Mouse (Mus musculus): ENCODE measurements around the gene Ttc23l.
"Not testable (repeated sequence)": the region's sequence is repeated elsewhere in the genome, so short reads cannot be mapped to it uniquely, and the experiment has no call there.

The Ttc23l gene

GRCm38 (mm10) chr15:10515166-10515565, 43.3 kb downstream of the Ttc23l start:
- DNase-seq (ENCODE audit: low read depth, low spot score) = no peak

GRCm38 (mm10) chr15:10506099-10506498, 52.4 kb downstream of the Ttc23l start:
- DNase-seq (ENCODE audit: low read depth, low spot score) = peak; percentile 35

GRCm38 (mm10) chr15:10500838-10501719, 57.4 kb downstream of the Ttc23l start:
- peak; percentile 65 for DNase-seq (ENCODE audit: low read depth, low spot score)

GRCm38 (mm10) chr15:10500035-10500434, 58.4 kb downstream of the Ttc23l start:
- no peak for DNase-seq (ENCODE audit: low read depth, low spot score)

GRCm38 (mm10) chr15:10499593-10499992, 58.9 kb downstream of the Ttc23l start:
- no peak for DNase-seq (ENCODE audit: low read depth, low spot score)

GRCm38 (mm10) chr15:10496696-10497095, 61.8 kb downstream of the Ttc23l start:
- DNase-seq (ENCODE audit: low read depth, low spot score) = not testable (repeated sequence)

- no peak for DNase-seq (ENCODE audit: low read depth, low spot score)
These were observed 62.5 kb downstream of the Ttc23l start for GRCm38 (mm10) chr15:10495944-10496343.

GRCm38 (mm10) chr15:10490101-10490500, 68.4 kb downstream of the Ttc23l start:
- DNase-seq (ENCODE audit: low read depth, low spot score) = no peak

GRCm38 (mm10) chr15:10487246-10487645, 71.2 kb downstream of the Ttc23l start:
- no peak for DNase-seq (ENCODE audit: low read depth, low spot score)

GRCm38 (mm10) chr15:10486365-10486839, 72.1 kb downstream of the Ttc23l start:
- DNase-seq (ENCODE audit: low read depth, low spot score) = no peak

GRCm38 (mm10) chr15:10485484-10486364, 72.7 kb downstream of the Ttc23l start, which contains the start of the genes Brix1 and Rad1:
Gene Brix1 (minus strand): TSS chr15:10485947.
Gene Rad1 (plus strand): TSS chr15:10486018.
- DNase-seq (ENCODE audit: low read depth, low spot score) = peak; percentile 95

GRCm38 (mm10) chr15:10470941-10471340, 87.5 kb downstream of the Ttc23l start:
- DNase-seq (ENCODE audit: low read depth, low spot score) = no peak

GRCm38 (mm10) chr15:10470151-10470831, 88.2 kb downstream of the Ttc23l start, which contains the start of gene Dnajc21:
Gene Dnajc21 (minus strand): TSS chr15:10470516.
- DNase-seq (ENCODE audit: low read depth, low spot score) = peak; percentile 71

GRCm38 (mm10) chr15:10469641-10470150, 88.8 kb downstream of the Ttc23l start:
- no peak for DNase-seq (ENCODE audit: low read depth, low spot score)

- no peak for DNase-seq (ENCODE audit: low read depth, low spot score)
These were observed 89.7 kb downstream of the Ttc23l start for GRCm38 (mm10) chr15:10468761-10469160.

- DNase-seq (ENCODE audit: low read depth, low spot score) = no peak
These were observed 93.8 kb downstream of the Ttc23l start for GRCm38 (mm10) chr15:10464678-10465077.

GRCm38 (mm10) chr15:10463555-10463954, 94.9 kb downstream of the Ttc23l start:
- no peak for DNase-seq (ENCODE audit: low read depth, low spot score)

- no peak for DNase-seq (ENCODE audit: low read depth, low spot score)
These were observed 97.5 kb downstream of the Ttc23l start for GRCm38 (mm10) chr15:10460986-10461385.
